Mouse (Mus musculus) neural tube, embryonic 12.5 days (tissue): ENCODE results near the gene Kcnk3. TPM values are rescaled to one million over a fixed set of nuclear protein-coding genes. Genes with fewer than 3 reads are reported as not detected.

Source experiments
- ATAC-seq: fragments of 200-750 bp; cut with Nextera tagmentation; 2 replicates; pipeline ENCODE4 v1.8.0; 2017; ENCODE audit warnings: low read depth, mild to moderate bottlenecking, moderate TSS enrichment, moderate library complexity; ENCODE audit not compliant: low FRiP score
- H3K27ac ChIP-seq: fragments of 300-500 bp; sonication (generic); 2 replicates; pipeline ENCODE4 v1.5.1; 2016
- H3K27me3 ChIP-seq: fragments of 300-500 bp; sonication (generic); replicated peaks from 2 replicates; pipeline ENCODE4 v1.6.1; 2016; ENCODE audit warnings: mild to moderate bottlenecking
- H3K36me3 ChIP-seq: fragments of 300-500 bp; sonication (generic); 2 replicates; pipeline ENCODE4 v1.6.1; 2016; ENCODE audit warnings: mild to moderate bottlenecking
- H3K4me1 ChIP-seq: fragments of 300-500 bp; sonication (generic); 2 replicates; pipeline ENCODE4 v1.6.1; 2016
- H3K4me2 ChIP-seq: fragments of 300-500 bp; sonication (generic); replicated peaks from 2 replicates; pipeline ENCODE4 v1.6.1; 2016; ENCODE audit warnings: mild to moderate bottlenecking
- H3K4me3 ChIP-seq: fragments of 300-500 bp; sonication (generic); 2 replicates; pipeline ENCODE4 v1.5.1; 2016
- H3K9ac ChIP-seq: fragments of 300-500 bp; sonication (generic); 2 replicates; pipeline ENCODE4 v1.6.1; 2016; ENCODE audit warnings: mild to moderate bottlenecking
- H3K9me3 ChIP-seq: fragments of 300-500 bp; sonication (generic); 2 replicates; pipeline ENCODE4 v1.6.1; 2016; ENCODE audit warnings: mild to moderate bottlenecking
- WGBS: fragments of 180-500 bp; shearing (Covaris S2); methylation state at CpG from one replicate; pipeline ENCODE4 v1.1.7; 2016; 5-methylcytosine and 5-hydroxymethylcytosine counted together
- microRNA-seq: library from miRNA; unstranded; fragments of <30 nt; microRNA quantifications from one replicate; pipeline ENCODE4, GENCODE M21; 2017
- polyA plus RNA-seq: library from polyadenylated mRNA; unstranded; fragments of >200 nt; fragmentation: Nextera tagmentation; extraction: Ambion mirVana; gene quantifications from 2 replicates; pipeline ENCODE4 v1.2.1, GENCODE M21; 2016

Kcnk3 gene
- polyA plus RNA-seq, 1 experiment from 2014 or later, result 1.9 TPM

- H3K4me2 ChIP-seq, result peak overlapping the region; percentile 79
- peaks cover 11% of the 10 kb centered on the region for H3K4me1 ChIP-seq
- H3K4me3 ChIP-seq, result peak overlapping the region; percentile 9; the same call in 1 of the 2 replicates
- H3K27ac ChIP-seq, result no peak overlapping the region
- no peaks in the 10 kb centered on the region for H3K9me3 ChIP-seq
- H3K9ac ChIP-seq, result no peak overlapping the region
- WGBS, result 95% methylated on average over 9 of the region's 9 CpGs
- no peak for ATAC-seq
- H3K27me3 ChIP-seq, result no peaks in the 10 kb centered on the region
- peaks cover 38% of the 10 kb centered on the region for H3K36me3 ChIP-seq
These were observed 80.9 kb downstream of the Kcnk3 start for GRCm38 (mm10) chr5:30668637-30669495.

GRCm38 (mm10) chr5:30669496-30669830 lies 81.5 kb downstream of the Kcnk3 start:
- ATAC-seq, result no peak
- Histone ChIP-seq H3K9me3 (no peaks in the 10 kb centered on the region), H3K9ac (no peak overlapping the region), H3K27me3 (no peaks in the 10 kb centered on the region), H3K36me3 (peaks cover 44% of the 10 kb centered on the region), H3K4me2 (0 out of 2 replicates have a peak overlapping the region, but pooled peaks have one; percentile 79), H3K4me3 (no peak overlapping the region), H3K27ac (no peak overlapping the region), H3K4me1 (peaks cover 11% of the 10 kb centered on the region)
- WGBS, result 94% methylated on average over 3 of the region's 3 CpGs

- ATAC-seq, result no peak
- Histone ChIP-seq H3K9me3 (no peaks in the 10 kb centered on the region), H3K27ac (no peak overlapping the region), H3K27me3 (no peaks in the 10 kb centered on the region), H3K9ac (no peak overlapping the region), H3K4me1 (peaks cover 11% of the 10 kb centered on the region), H3K4me3 (no peak overlapping the region), H3K4me2 (no peak overlapping the region), H3K36me3 (peaks cover 48% of the 10 kb centered on the region)
- 95% methylated on average over 7 of the region's 7 CpGs for WGBS
These were observed 82.1 kb downstream of the Kcnk3 start for GRCm38 (mm10) chr5:30670091-30670490.

- WGBS, result 88% methylated on average over 7 of the region's 7 CpGs
- Histone ChIP-seq H3K4me1 (no peaks in the 10 kb centered on the region), H3K4me2 (no peak overlapping the region), H3K27ac (no peak overlapping the region), H3K36me3 (peaks cover 58% of the 10 kb centered on the region), H3K27me3 (no peaks in the 10 kb centered on the region), H3K4me3 (no peak overlapping the region), H3K9me3 (no peaks in the 10 kb centered on the region), H3K9ac (no peak overlapping the region)
- ATAC-seq, result no peak
These were observed 86.0 kb downstream of the Kcnk3 start for GRCm38 (mm10) chr5:30674001-30674400.

Small RNA genes lying within 50 kb of the gene (microRNA-seq; reads per million reads assigned to microRNA genes)
- gene Mir5625, result not detected

Other genes with a start within 250 kb of the Kcnk3 start
- gene Otof, start 126.2 kb upstream of the Kcnk3 start, polyA plus RNA-seq, result 0.20 and 0.28 TPM in 2 replicates
- gene 1700001C02Rik, start 122.1 kb upstream of the Kcnk3 start, polyA plus RNA-seq, result not detected in 2 replicates
- gene Cib4, start 42.3 kb upstream of the Kcnk3 start, polyA plus RNA-seq, result not detected in 2 replicates
- 25.5 and 25.8 TPM in 2 replicates for gene Slc35f6, start 59.8 kb downstream of the Kcnk3 start, polyA plus RNA-seq
- gene Cenpa, start 78.6 kb downstream of the Kcnk3 start, polyA plus RNA-seq, result 210 and 233 TPM in 2 replicates
- 138 and 150 TPM in 2 replicates for gene Dpysl5, start 123.4 kb downstream of the Kcnk3 start, polyA plus RNA-seq
- gene Mapre3, start 226.5 kb downstream of the Kcnk3 start, polyA plus RNA-seq, result 79.8 and 80.1 TPM in 2 replicates